Mouse (Mus musculus) embryonic facial prominence, embryonic 13.5 days (tissue): ENCODE results near the gene Tll2. TPM values are rescaled to one million over a fixed set of nuclear protein-coding genes. Genes with fewer than 3 reads are reported as not detected.
A peak's percentile ranks its signal among the peaks of the same experiment; 100 is the strongest.

ENCODE experiments used
- ATAC-seq: fragments of 200-750 bp; cut with Nextera tagmentation; 2 replicates; pipeline ENCODE4 v1.8.0; 2017; ENCODE audit warnings: low read depth; ENCODE audit not compliant: insufficient number of reproducible peaks, insufficient read depth, low FRiP score, low TSS enrichment
- H3K27ac ChIP-seq: fragments of 300-500 bp; sonication (generic); 2 replicates; pipeline ENCODE4 v1.5.1; 2015; ENCODE audit warnings: moderate library complexity, mild to moderate bottlenecking, inconsistent platforms
- H3K27me3 ChIP-seq: fragments of 300-500 bp; sonication (generic); 2 replicates; pipeline ENCODE4 v1.6.1; 2015; ENCODE audit warnings: mild to moderate bottlenecking, inconsistent platforms
- H3K36me3 ChIP-seq: fragments of 300-500 bp; sonication (generic); 2 replicates; pipeline ENCODE4 v1.6.1; 2015; ENCODE audit warnings: mild to moderate bottlenecking, inconsistent platforms
- H3K4me1 ChIP-seq: fragments of 300-500 bp; sonication (generic); 2 replicates; pipeline ENCODE4 v1.6.1; 2015; ENCODE audit warnings: inconsistent platforms
- H3K4me2 ChIP-seq: fragments of 300-500 bp; sonication (generic); 2 replicates; pipeline ENCODE4 v1.6.1; 2015; ENCODE audit warnings: moderate library complexity, mild to moderate bottlenecking, inconsistent platforms
- H3K4me3 ChIP-seq: fragments of 300-500 bp; sonication (generic); 2 replicates; pipeline ENCODE4 v1.5.1; 2015; ENCODE audit warnings: mild to moderate bottlenecking, inconsistent platforms
- H3K9ac ChIP-seq: fragments of 300-500 bp; sonication (generic); 2 replicates; pipeline ENCODE4 v1.6.1; 2015; ENCODE audit warnings: mild to moderate bottlenecking, inconsistent platforms
- H3K9me3 ChIP-seq: fragments of 300-500 bp; sonication (generic); 2 replicates; pipeline ENCODE4 v1.6.1; 2016; ENCODE audit warnings: inconsistent platforms
- WGBS: fragments of 180-500 bp; shearing (Covaris S2); methylation state at CpG from one replicate; pipeline ENCODE4 v1.1.7; 2015; ENCODE audit warnings: mixed read lengths; 5-methylcytosine and 5-hydroxymethylcytosine counted together
- polyA plus RNA-seq: library from polyadenylated mRNA; unstranded; fragments of >200 nt; fragmentation: Nextera tagmentation; extraction: Ambion mirVana; gene quantifications from 2 replicates; pipeline ENCODE4 v1.2.1, GENCODE M21; 2015

Tll2 gene
- 0.28 and 0.30 TPM in 2 replicates for polyA plus RNA-seq

DNA sequence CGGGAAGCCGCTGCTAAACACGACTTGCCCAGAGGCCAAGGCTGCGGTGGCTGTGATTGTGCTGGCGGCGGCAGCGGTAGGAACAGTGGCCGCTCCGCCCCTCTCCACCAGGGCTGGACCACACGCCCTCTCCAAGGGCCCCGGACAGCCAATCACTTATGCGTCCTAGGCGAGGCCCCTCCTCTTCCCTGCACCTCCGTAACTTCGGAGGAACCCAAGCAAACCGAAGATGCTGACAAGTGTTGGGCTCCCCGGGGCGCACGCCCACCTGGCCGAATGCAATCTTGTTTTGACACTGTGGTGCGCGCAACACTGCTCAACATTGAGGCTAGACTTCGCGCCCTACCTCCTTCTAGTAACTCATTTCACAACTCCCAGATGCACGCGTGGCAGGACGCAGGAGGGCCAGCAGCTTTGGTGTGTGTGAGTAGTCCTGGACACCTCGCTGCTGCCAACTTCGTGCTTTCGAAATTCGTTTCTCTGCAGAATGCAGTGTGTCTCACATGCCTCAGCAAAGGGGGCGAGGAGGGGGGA lies at the start of gene Tll2:
TSS of gene Tll2 (minus strand) at position 25 of the 534 bp plus-strand sequence.
- no peaks in the 10 kb centered on the region for H3K9me3 ChIP-seq
- peak within 1 kb of the TSS; percentile 49 for H3K4me3 ChIP-seq
- ATAC-seq, result peak; percentile 88
- H3K27me3 ChIP-seq, result peaks cover 69% of the 10 kb centered on the region
- H3K27ac ChIP-seq, result no peak within 1 kb of the TSS
- peaks cover 8% of the 10 kb centered on the region for H3K36me3 ChIP-seq
- H3K9ac ChIP-seq, result peak within 1 kb of the TSS; percentile 61
- H3K4me1 ChIP-seq, result peaks cover 15% of the 10 kb centered on the region
- H3K4me2 ChIP-seq, result peak within 1 kb of the TSS; percentile 97
- 1% methylated on average over 32 of the region's 32 CpGs for WGBS

GRCm38 (mm10) chr19:41254584-41254983 lies 47.9 kb upstream of the Tll2 start:
- H3K4me1 ChIP-seq, result peaks cover 3% of the 10 kb centered on the region; the same call in 1 of the 2 replicates
- WGBS, result 84% methylated on average over 5 of the region's 5 CpGs
- no peaks in the 10 kb centered on the region for H3K9me3 ChIP-seq
- H3K4me2 ChIP-seq, result no peak overlapping the region
- H3K27ac ChIP-seq, result no peak overlapping the region
- H3K27me3 ChIP-seq, result no peaks in the 10 kb centered on the region
- H3K9ac ChIP-seq, result no peak overlapping the region
- ATAC-seq, result no peak
- no peak overlapping the region for H3K4me3 ChIP-seq
- H3K36me3 ChIP-seq, result 0 out of 2 replicates have a peak, but pooled peaks cover 2% of the 10 kb centered on the region

- Histone ChIP-seq H3K9ac (no peak overlapping the region), H3K36me3 (peaks cover 19% of the 10 kb centered on the region), H3K4me1 (0 out of 2 replicates have a peak, but pooled peaks cover 3% of the 10 kb centered on the region), H3K9me3 (no peaks in the 10 kb centered on the region), H3K27me3 (no peaks in the 10 kb centered on the region), H3K4me3 (no peak overlapping the region), H3K4me2 (no peak overlapping the region), H3K27ac (no peak overlapping the region)
- ATAC-seq, result no peak
- WGBS, result 61% methylated on average over 4 of the region's 4 CpGs
These were observed 42.3 kb upstream of the Tll2 start for GRCm38 (mm10) chr19:41248968-41249367.

GRCm38 (mm10) chr19:41248271-41248670 lies 41.6 kb upstream of the Tll2 start:
- H3K9ac ChIP-seq, result no peak overlapping the region
- no peak overlapping the region for H3K4me3 ChIP-seq
- no peak overlapping the region for H3K27ac ChIP-seq
- no peak overlapping the region for H3K4me2 ChIP-seq
- no peak for ATAC-seq
- H3K27me3 ChIP-seq, result no peaks in the 10 kb centered on the region
- 0 out of 2 replicates have a peak, but pooled peaks cover 3% of the 10 kb centered on the region for H3K4me1 ChIP-seq
- no peaks in the 10 kb centered on the region for H3K9me3 ChIP-seq
- H3K36me3 ChIP-seq, result peaks cover 23% of the 10 kb centered on the region
- WGBS, result 91% methylated on average over 3 of the region's 3 CpGs

GRCm38 (mm10) chr19:41246271-41246670 lies 39.6 kb upstream of the Tll2 start:
- Histone ChIP-seq H3K27me3 (no peaks in the 10 kb centered on the region), H3K9me3 (no peaks in the 10 kb centered on the region), H3K4me1 (0 out of 2 replicates have a peak, but pooled peaks cover 3% of the 10 kb centered on the region), H3K4me3 (no peak overlapping the region), H3K36me3 (peaks cover 41% of the 10 kb centered on the region), H3K27ac (no peak overlapping the region), H3K9ac (no peak overlapping the region), H3K4me2 (no peak overlapping the region)
- WGBS, result 83% methylated on average over 4 of the region's 4 CpGs
- no peak for ATAC-seq

GRCm38 (mm10) chr19:41244581-41244980 lies 37.9 kb upstream of the Tll2 start:
- 0 out of 2 replicates have a peak, but pooled peaks cover 3% of the 10 kb centered on the region for H3K4me1 ChIP-seq
- no peak overlapping the region for H3K4me2 ChIP-seq
- ATAC-seq, result no peak
- H3K9me3 ChIP-seq, result no peaks in the 10 kb centered on the region
- no peak overlapping the region for H3K27ac ChIP-seq
- H3K4me3 ChIP-seq, result no peak overlapping the region
- H3K9ac ChIP-seq, result no peak overlapping the region
- 64% methylated on average over 6 of the region's 6 CpGs for WGBS
- no peaks in the 10 kb centered on the region for H3K27me3 ChIP-seq
- peaks cover 53% of the 10 kb centered on the region for H3K36me3 ChIP-seq

DNA sequence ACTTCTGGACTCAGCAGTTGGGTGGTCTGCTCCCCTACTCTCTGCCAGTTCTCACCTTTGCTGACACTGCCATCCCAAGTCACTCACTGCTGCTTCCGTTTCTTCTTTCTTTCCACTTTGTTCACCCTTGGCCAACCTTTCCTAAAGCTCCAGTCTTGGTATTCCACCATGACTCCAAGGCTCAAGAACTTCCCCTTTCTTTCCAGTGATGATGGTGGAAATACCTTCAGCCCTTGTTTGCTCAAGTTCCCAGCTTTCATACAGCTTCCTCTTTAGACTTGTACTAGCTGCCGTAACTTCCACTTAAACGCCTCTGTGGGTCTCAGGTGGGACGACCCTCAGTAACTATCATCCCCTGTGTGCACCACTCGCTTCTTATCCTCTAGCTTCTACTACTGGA lies 35.4 kb upstream of the Tll2 start:
- no peaks in the 10 kb centered on the region for H3K27me3 ChIP-seq
- ATAC-seq, result no peak
- 96% methylated on average over 5 of the region's 5 CpGs for WGBS
- no peaks in the 10 kb centered on the region for H3K4me1 ChIP-seq
- no peak overlapping the region for H3K4me2 ChIP-seq
- H3K9me3 ChIP-seq, result no peaks in the 10 kb centered on the region
- no peak overlapping the region for H3K9ac ChIP-seq
- H3K36me3 ChIP-seq, result peaks cover 66% of the 10 kb centered on the region
- no peak overlapping the region for H3K27ac ChIP-seq
- H3K4me3 ChIP-seq, result no peak overlapping the region

- H3K4me2 ChIP-seq, result no peak overlapping the region
- H3K9me3 ChIP-seq, result no peaks in the 10 kb centered on the region
- H3K27me3 ChIP-seq, result no peaks in the 10 kb centered on the region
- WGBS, result 92% methylated on average over 4 of the region's 4 CpGs
- H3K27ac ChIP-seq, result no peak overlapping the region
- peaks cover 69% of the 10 kb centered on the region for H3K36me3 ChIP-seq
- H3K4me3 ChIP-seq, result no peak overlapping the region
- H3K9ac ChIP-seq, result no peak overlapping the region
- H3K4me1 ChIP-seq, result 0 out of 2 replicates have a peak, but pooled peaks cover 2% of the 10 kb centered on the region
- no peak for ATAC-seq
These were observed 27.1 kb upstream of the Tll2 start for GRCm38 (mm10) chr19:41233698-41234097.

- Histone ChIP-seq H3K4me3 (no peak overlapping the region), H3K4me1 (peaks cover 15% of the 10 kb centered on the region), H3K9me3 (no peaks in the 10 kb centered on the region), H3K36me3 (peaks cover 11% of the 10 kb centered on the region), H3K9ac (no peak overlapping the region), H3K4me2 (no peak overlapping the region), H3K27ac (no peak overlapping the region), H3K27me3 (peaks cover 61% of the 10 kb centered on the region)
- ATAC-seq, result no peak
- 76% methylated on average over 7 of the region's 7 CpGs for WGBS
These were observed 1.7 kb upstream of the Tll2 start for GRCm38 (mm10) chr19:41208326-41208725.

DNA sequence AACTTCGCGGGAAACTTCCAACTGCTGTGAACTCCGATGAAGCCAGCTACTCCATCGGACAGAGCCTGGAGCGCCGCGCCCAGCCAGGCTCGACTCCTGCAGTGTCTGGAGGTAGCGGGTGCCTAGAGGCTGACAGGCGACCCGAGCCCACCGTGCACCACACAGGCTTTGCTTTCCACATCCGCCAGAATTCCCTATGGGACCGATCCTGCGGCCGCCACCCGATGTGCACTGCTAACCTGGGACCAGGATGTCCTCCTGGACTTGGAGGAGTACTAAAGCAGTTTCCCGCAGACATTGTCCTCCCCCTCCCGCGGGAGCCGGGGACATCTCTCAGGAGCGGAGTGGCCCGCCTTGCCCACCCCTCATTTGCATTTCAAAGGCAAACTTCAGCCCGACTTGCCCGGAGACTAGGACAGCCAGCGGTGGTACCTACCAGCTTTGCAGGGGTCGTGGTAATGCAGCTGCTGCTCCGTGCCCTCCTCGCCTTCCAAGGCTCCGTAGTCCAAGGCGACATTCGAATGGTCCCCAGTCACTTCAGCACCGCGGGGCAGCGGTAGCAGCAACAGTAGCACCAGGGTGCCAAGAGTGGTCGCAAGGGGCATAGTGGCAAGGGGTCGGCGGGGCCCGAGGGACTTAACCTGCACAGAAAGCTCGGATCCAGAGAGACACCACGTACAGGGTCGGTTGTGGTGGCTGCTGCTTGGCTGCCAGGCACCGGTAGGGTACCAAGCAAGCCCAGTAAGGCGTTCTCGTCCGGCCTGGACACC lies 409 bp downstream of the Tll2 start:
- Histone ChIP-seq H3K27ac (no peak overlapping the region), H3K4me2 (peak overlapping the region; percentile 97), H3K36me3 (peaks cover 4% of the 10 kb centered on the region; the same call in 1 of the 2 replicates), H3K4me1 (peaks cover 15% of the 10 kb centered on the region), H3K4me3 (peak overlapping the region; percentile 49), H3K9ac (peak overlapping the region; percentile 61), H3K27me3 (peaks cover 75% of the 10 kb centered on the region), H3K9me3 (no peaks in the 10 kb centered on the region)
- no peak for ATAC-seq
- under 1% methylated on average over 46 of the region's 46 CpGs for WGBS

- H3K9me3 ChIP-seq, result no peaks in the 10 kb centered on the region
- peaks cover 15% of the 10 kb centered on the region for H3K4me1 ChIP-seq
- H3K4me3 ChIP-seq, result no peak overlapping the region
- no peak overlapping the region for H3K27ac ChIP-seq
- no peak for ATAC-seq
- H3K36me3 ChIP-seq, result no peaks in the 10 kb centered on the region
- H3K4me2 ChIP-seq, result no peak overlapping the region
- H3K9ac ChIP-seq, result no peak overlapping the region
- WGBS, result 59% methylated on average over 11 of the region's 11 CpGs
- H3K27me3 ChIP-seq, result peaks cover 76% of the 10 kb centered on the region
These were observed 2.2 kb downstream of the Tll2 start for GRCm38 (mm10) chr19:41204159-41205081.
